Mouse (Mus musculus) kidney, postnatal 0 days (tissue): Measurements from ENCODE around the gene Sept9. TPM values are rescaled to one million over a fixed set of nuclear protein-coding genes. Genes with fewer than 3 reads are reported as not detected.

Source experiments
- ATAC-seq: fragments of 200-750 bp; cut with Nextera tagmentation; replicated peaks from 2 replicates; pipeline ENCODE4 v1.8.0; 2017; ENCODE audit warnings: low read depth, moderate number of reproducible peaks, moderate TSS enrichment, moderate library complexity; ENCODE audit not compliant: low FRiP score
- DNase-seq: peaks from one replicate; pipeline ENCODE4 v3.0.0-alpha.2; 2016; ENCODE audit warnings: low spot score
- H3K27ac ChIP-seq: fragments of 300-500 bp; sonication (generic); 2 replicates; pipeline ENCODE4 v1.5.1; 2014; ENCODE audit warnings: mild to moderate bottlenecking
- H3K27me3 ChIP-seq: fragments of 300-500 bp; sonication (generic); 2 replicates; pipeline ENCODE4 v1.6.1; 2014; ENCODE audit warnings: low read length, mixed read lengths; ENCODE audit not compliant: insufficient read depth
- H3K36me3 ChIP-seq: fragments of 300-500 bp; sonication (generic); 2 replicates; pipeline ENCODE4 v1.6.1; 2014; ENCODE audit warnings: low read length, mixed read lengths; ENCODE audit not compliant: insufficient read depth
- H3K4me1 ChIP-seq: fragments of 300-500 bp; sonication (generic); replicated peaks from 2 replicates; pipeline ENCODE4 v1.6.1; 2014; ENCODE audit warnings: antibody characterized with exemption, low read length, mixed read lengths; ENCODE audit not compliant: insufficient read depth
- H3K4me2 ChIP-seq: fragments of 300-500 bp; sonication (generic); 2 replicates; pipeline ENCODE4 v1.6.1; 2014; ENCODE audit warnings: mild to moderate bottlenecking, low read length, moderate library complexity, mixed read lengths
- H3K4me3 ChIP-seq: fragments of 300-500 bp; sonication (generic); replicated peaks from 2 replicates; pipeline ENCODE4 v1.5.1; 2014; ENCODE audit warnings: low read depth, low read length
- H3K9ac ChIP-seq: fragments of 300-500 bp; sonication (generic); 2 replicates; pipeline ENCODE4 v1.6.1; 2014; ENCODE audit warnings: low read depth, low read length
- H3K9me3 ChIP-seq: fragments of 300-500 bp; sonication (generic); replicated peaks from 2 replicates; pipeline ENCODE4 v1.6.1; 2016; ENCODE audit warnings: low read length, inconsistent platforms, mixed read lengths
- CTCF ChIP-seq: IDR thresholded peaks from 2 replicates; pipeline ENCODE4 v1.5.1; 2016; ENCODE audit warnings: antibody characterized with exemption, low read depth, mild to moderate bottlenecking, moderate library complexity
- WGBS: fragments of 180-500 bp; shearing (Covaris S2); extraction: QIAGEN DNeasy Blood & Tissue Kit; methylation state at CpG from one replicate; pipeline ENCODE4 v1.1.7; 2014; 5-methylcytosine and 5-hydroxymethylcytosine counted together
- polyA plus RNA-seq: library from polyadenylated mRNA; unstranded; fragments of >200 nt; fragmentation: Nextera tagmentation; extraction: Ambion mirVana; gene quantifications from 2 replicates; pipeline ENCODE4 v1.2.1, GENCODE M21; 2015

The Sept9 gene
- polyA plus RNA-seq, 1 experiment from 2014 or later, result 71.2 TPM

- H3K27ac ChIP-seq, result no peak overlapping the region
- no peak overlapping the region for H3K9ac ChIP-seq
- peaks cover 26% of the 10 kb centered on the region for H3K4me1 ChIP-seq
- no peak for DNase-seq
- H3K4me3 ChIP-seq, result no peak overlapping the region
- no peaks in the 10 kb centered on the region for H3K9me3 ChIP-seq
- H3K27me3 ChIP-seq, result peaks cover 23% of the 10 kb centered on the region
- no peak for ATAC-seq
- 86% methylated on average over 4 of the region's 4 CpGs for WGBS
- TF ChIP-seq CTCF, result no peak
- H3K4me2 ChIP-seq, result no peak overlapping the region
- H3K36me3 ChIP-seq, result no peaks in the 10 kb centered on the region
Measured at GRCm38 (mm10) chr11:117411663-117412062, 212.2 kb downstream of the Sept9 start.

Other genes starting within 250 kb of the Sept9 start
- 87.6 and 93.7 TPM in 2 replicates for gene Sec14l1, start 84.5 kb upstream of the Sept9 start, polyA plus RNA-seq